Mouse (Mus musculus): ENCODE data around the gene Fgf15.

- TF ChIP-seq GATA1 (IDR thresholded peaks at IDR 0.05; ENCODE audit: borderline replicate concordance, low read length) (no peak), FLI1 (IDR thresholded peaks at IDR 0.05; ENCODE audit: low read length) (no peak)
Observed at GRCm38 (mm10) chr7:144854966-144855365, 41.4 kb upstream of the Fgf15 start.

Measured in megakaryocyte, embryonic 14.5 days (primary cell).